ENCODE assay signal across 8 mouse cellular contexts in genomic region chr2:16359341-16359928, GRCm38 (mm10). TPM values are rescaled to one million over a fixed set of nuclear protein-coding genes. Genes with fewer than 3 reads are reported as not detected.
DNase-seq lines count a peak whose midpoint lies in the region; ATAC-seq and TF ChIP-seq lines count a peak whose summit lies in the region.

No protein-coding gene starts in this region.

- no peaks in the 10 kb centered on the region for H3K36me3 ChIP-seq in kidney, adult 2 months (ENCODE audit: control insufficient read depth, insufficient read depth, low read length)
- no peaks in the 10 kb centered on the region for H3K36me3 ChIP-seq in E14TG2a.4 (ENCODE audit: insufficient read depth, low read length)

- peak; percentile 78 for DNase-seq in kidney, adult 2 months
- DNase-seq in kidney, adult 18-20 months: no peak
- DNase-seq in cerebellum, postnatal 14 days: peak; percentile 63 to 77
- DNase-seq in induced T-regulatory cell, adult 2 months (ENCODE audit: low read depth): peak; percentile 17
- DNase-seq in B cell, adult 2 months: no peak
- DNase-seq in testis, postnatal 10 days (ENCODE audit: low spot score): no peak

- WGBS in kidney, adult 2 months: 18% methylated on average over 3 of the region's 3 CpGs

- H3K9me3 ChIP-seq in E14TG2a.4 (ENCODE audit: low read length): no peaks in the 10 kb centered on the region

- H3K27ac ChIP-seq in kidney, adult 2 months (ENCODE audit: insufficient read depth, low read depth, low read length): no peak overlapping the region

- H3K4me3 ChIP-seq in kidney, adult 2 months (ENCODE audit: insufficient read depth, low read depth, low read length): peak overlapping the region; percentile 11; the same call in 1 of the 2 replicates
- no peak overlapping the region for H3K4me3 ChIP-seq in E14TG2a.4 (replicated peaks; ENCODE audit: low read length)

- TF ChIP-seq POLR2A in kidney, adult 2 months (IDR thresholded peaks at IDR 0.05; ENCODE audit: low read depth, low read length): no peak

- H3K4me1 ChIP-seq in kidney, adult 2 months (ENCODE audit: control insufficient read depth, insufficient read depth, low read length): peaks cover 12% of the 10 kb centered on the region
- H3K4me1 ChIP-seq in E14TG2a.4 (replicated peaks; ENCODE audit: low read depth, low read length): peaks cover 21% of the 10 kb centered on the region

- no peaks in the 10 kb centered on the region; the same call in 1 of the 2 replicates for H3K27me3 ChIP-seq in kidney, adult 2 months (replicated peaks; ENCODE audit: control insufficient read depth, insufficient read depth, low read length)
- H3K27me3 ChIP-seq in E14TG2a.4 (ENCODE audit: insufficient read depth, low read length): peaks cover 17% of the 10 kb centered on the region

- TF ChIP-seq CTCF in kidney, adult 2 months (conservative IDR thresholded peaks at IDR 0.05; ENCODE audit: insufficient read depth, insufficient read length, low read depth, low read length): no peak
- 0 out of 2 replicates have a peak, but pooled peaks have one; percentile 13 for TF ChIP-seq CTCF in E14TG2a.4 (conservative IDR thresholded peaks at IDR 0.05; ENCODE audit: low read length)

- ATAC-seq in megakaryocyte, adult 5-6 weeks (ENCODE audit: poor library complexity, severe bottlenecking): peak; percentile 37; the same call in 1 of the 2 replicates

RNA-seq across cellular contexts. Expression of gene Plxdc2, which starts 3.3 kb away (rescaled TPM):
- 32.6 and 34.3 TPM in 2 replicates for polyA plus RNA-seq in kidney, adult 2 months (2012; rRNA removed)
- total RNA-seq in megakaryocyte, adult 5-6 weeks (2015): 0.39 and 1.0 TPM in 2 replicates
- total RNA-seq in megakaryocyte, adult 5-6 weeks (2017): 0.73 TPM in 2 replicates

Comparison
In these comparisons a context has a peak if more than half of its experiments do, and no peak if none do; other contexts are left out.
1. DNase-seq: peak in kidney, adult 2 months (single experiment), cerebellum, postnatal 14 days (2 of 2) and induced T-regulatory cell, adult 2 months (single experiment); none in kidney, adult 18-20 months (single experiment), B cell, adult 2 months (0 of 2) and testis, postnatal 10 days (single experiment).